Mouse (Mus musculus): ENCODE measurements around the gene Plekha1. TPM values are rescaled to one million over a fixed set of nuclear protein-coding genes. Genes with fewer than 3 reads are reported as not detected.

Gene Plekha1
- polyA plus RNA-seq, 1 experiment: 157 TPM

DNA sequence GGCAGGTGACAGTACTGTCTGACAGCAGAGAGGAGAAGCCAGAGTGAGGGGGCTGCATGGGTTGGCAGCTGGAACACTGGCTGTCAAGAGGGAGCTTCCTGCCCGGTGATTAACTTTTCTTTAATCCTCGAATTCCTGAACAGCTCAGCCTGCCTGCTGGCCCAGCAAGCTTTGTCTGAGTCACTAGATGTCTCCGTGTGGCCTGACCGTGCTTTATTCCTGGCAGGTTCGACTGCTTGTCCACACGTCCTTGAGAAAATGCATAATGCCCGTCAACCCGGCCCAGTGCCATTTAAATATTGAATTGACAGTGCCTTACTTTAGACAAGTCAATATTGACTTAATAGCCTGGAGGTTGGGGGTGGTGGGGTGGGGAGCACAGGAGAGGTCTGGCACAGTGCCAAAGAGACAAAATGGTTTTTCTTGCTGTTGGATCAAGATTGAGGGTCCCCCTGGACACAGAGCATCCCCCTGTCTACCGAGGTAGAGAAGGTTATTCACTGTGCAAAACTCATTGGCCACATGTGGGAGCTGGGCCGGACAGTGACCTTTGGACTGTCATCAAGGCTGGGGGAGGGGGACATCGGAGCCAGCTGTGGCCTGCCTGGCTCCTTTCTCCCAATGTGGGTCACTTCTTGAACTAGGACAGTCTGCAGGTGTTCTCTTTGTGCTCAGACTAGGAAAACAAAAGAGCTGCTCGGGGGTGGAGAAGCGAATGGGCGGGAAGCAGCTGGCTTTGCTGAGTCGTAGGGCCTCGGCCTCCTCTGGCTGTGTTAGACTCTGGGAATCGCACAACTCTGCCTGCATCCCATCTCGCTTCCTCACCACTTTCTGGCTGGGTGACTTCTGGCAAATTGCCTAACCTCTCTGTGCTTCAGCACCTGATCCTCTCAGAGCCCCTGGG lies 30.3 kb upstream of the Plekha1 start:
- TF ChIP-seq POLR2A (IDR thresholded peaks at IDR 0.05; ENCODE audit: borderline replicate concordance, extremely low read depth, insufficient read depth, insufficient read length, poor library complexity, severe bottlenecking): no peak
- TF ChIP-seq CTCF (IDR thresholded peaks at IDR 0.05; ENCODE audit: borderline replicate concordance, extremely low read depth, insufficient read depth, insufficient read length): no peak
- peak; percentile 72 for DNase-seq (ENCODE audit: low read depth)

DNA sequence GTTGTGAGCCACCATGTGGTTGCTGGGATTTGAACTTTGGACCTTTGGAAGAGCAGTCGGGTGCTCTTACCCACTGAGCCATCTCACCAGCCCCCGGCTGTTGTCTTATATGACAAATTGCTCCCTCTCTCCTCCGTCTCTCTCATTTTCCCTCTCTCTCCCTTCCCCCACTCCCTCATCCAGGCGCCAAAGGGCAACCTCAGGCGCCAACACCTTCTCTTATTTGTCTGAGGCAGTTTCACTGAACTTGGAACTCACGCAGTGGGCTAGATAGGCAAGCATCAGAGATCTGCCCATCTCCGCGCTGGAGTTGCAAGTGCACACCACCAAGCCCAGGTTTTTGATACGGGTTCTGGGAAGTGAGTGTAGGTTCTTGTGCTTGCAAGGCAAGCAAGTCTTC lies 29.5 kb upstream of the Plekha1 start:
- DNase-seq (ENCODE audit: low read depth): no peak
- no peak for TF ChIP-seq POLR2A (IDR thresholded peaks at IDR 0.05; ENCODE audit: borderline replicate concordance, extremely low read depth, insufficient read depth, insufficient read length, poor library complexity, severe bottlenecking)

DNA sequence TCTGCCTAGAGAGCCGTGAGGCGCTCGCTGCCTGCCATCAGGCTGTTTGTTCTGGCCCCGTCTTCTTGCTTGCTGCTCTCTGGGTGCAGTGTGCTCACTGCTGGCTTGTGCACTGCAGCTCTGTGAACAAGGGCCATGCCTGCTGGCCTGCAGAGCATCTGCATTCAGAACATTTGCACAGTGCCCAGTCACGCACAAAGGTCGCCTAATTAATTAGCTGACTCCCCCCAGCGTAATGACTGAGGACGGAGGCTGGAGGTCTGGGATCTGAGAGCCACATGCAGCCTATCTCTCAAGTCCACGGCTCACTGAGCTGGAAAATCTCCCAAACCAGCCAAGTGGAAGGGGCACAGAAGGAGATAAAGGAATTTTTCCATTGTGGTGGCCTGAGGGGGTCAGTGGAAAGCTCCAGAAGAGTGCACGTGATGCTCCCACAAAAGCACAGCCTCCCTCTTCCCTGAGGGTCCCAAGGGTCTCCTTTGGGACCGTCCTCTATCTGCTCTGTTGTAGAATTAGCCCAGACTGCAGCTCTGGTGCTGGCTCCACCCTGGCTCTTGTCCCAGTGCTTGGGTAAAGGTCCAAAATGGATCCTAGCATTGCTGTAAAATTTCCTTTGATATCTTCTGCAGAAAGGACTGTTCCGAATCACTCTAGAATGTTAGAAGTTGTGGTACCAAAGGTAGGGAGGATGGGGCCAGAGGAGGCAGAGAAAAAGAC lies 27.5 kb upstream of the Plekha1 start:
- DNase-seq (ENCODE audit: low read depth): peak; percentile 92
- TF ChIP-seq CTCF (IDR thresholded peaks at IDR 0.05; ENCODE audit: borderline replicate concordance, extremely low read depth, insufficient read depth, insufficient read length) (no peak), POLR2A (IDR thresholded peaks at IDR 0.05; ENCODE audit: borderline replicate concordance, extremely low read depth, insufficient read depth, insufficient read length, poor library complexity, severe bottlenecking) (no peak)

DNA sequence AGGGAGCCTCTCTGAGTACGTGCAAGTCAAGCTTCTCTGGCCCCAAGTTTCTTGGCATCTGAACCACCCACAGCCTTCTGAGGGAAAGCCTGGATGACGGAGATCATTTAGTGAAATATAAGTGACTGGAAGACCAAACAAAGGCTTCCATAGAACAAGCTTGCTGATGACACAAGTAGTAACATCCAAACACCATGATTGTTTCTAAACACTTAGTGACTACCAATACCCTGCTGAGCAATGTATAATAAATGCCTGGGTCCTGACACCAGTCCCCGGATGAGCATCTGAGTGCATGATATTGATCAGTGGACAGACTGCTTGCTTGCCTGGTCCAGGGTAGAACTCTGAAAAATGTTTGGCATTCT lies 26.9 kb upstream of the Plekha1 start:
- DNase-seq (ENCODE audit: low read depth): no peak
- TF ChIP-seq CTCF (IDR thresholded peaks at IDR 0.05; ENCODE audit: borderline replicate concordance, extremely low read depth, insufficient read depth, insufficient read length): no peak
- TF ChIP-seq POLR2A (IDR thresholded peaks at IDR 0.05; ENCODE audit: borderline replicate concordance, extremely low read depth, insufficient read depth, insufficient read length, poor library complexity, severe bottlenecking): no peak

DNA sequence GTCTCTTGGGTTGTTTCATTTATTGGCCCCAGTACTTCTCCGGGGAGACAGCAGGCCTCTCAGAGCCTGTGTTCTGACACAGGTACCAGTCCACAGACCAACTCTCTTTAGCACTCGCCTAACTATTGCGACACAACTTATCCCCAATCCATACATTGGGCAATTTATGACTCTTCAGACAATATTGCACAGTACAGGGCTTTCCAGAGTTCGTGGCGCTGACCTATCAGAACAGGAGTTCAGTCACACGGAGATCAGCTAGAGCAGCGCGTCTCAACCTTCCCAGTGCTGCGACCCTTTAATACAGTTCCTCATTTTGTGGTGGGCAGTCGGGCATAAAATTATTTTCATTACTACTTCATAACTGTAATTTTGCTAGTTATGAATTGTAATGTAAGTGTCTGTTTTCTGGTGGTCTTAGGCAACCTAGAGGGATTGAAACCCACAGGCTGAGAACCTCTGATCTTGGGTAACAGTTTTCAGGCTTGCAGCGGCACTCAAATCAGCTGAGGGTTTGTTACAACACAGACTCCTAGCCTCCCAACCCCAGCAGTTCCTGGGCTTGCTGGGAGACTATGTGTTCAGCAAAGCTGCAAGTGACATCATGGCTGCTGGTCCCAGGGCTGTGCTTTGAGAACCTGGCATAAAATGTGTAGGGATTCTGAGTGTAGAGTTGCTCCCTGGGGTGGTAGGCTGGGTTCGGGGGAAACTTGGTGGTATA lies 26.0 kb upstream of the Plekha1 start:
- no peak for DNase-seq (ENCODE audit: low read depth)
- TF ChIP-seq CTCF (IDR thresholded peaks at IDR 0.05; ENCODE audit: borderline replicate concordance, extremely low read depth, insufficient read depth, insufficient read length): no peak
- TF ChIP-seq POLR2A (IDR thresholded peaks at IDR 0.05; ENCODE audit: borderline replicate concordance, extremely low read depth, insufficient read depth, insufficient read length, poor library complexity, severe bottlenecking): no peak

DNA sequence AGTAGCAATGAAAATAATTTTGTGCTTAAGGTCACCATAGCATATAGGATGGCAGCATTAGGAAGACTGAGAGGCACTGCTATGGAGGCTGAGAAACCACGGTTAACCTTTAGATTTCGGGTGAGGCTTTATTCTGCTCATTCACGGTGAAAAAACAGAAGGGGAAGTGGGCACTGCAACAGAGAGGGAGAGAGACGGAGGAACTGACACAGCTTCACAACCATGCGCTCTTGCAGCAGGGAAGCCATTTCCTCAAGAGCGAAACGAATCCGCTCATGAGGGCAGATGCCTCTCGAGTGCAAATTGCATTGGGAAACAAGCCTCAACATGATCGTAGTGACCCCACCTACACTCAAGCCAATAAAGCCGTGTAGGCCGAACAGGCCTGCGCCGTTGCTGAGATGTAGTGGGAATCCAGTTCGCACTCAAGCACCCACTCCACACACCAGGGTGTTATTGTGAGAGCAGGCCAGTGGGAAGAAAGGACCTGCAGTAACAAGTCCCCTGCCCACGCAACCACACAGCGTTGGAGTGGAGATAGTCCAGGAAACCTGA lies 18.3 kb upstream of the Plekha1 start:
- DNase-seq (ENCODE audit: low read depth): no peak

DNA sequence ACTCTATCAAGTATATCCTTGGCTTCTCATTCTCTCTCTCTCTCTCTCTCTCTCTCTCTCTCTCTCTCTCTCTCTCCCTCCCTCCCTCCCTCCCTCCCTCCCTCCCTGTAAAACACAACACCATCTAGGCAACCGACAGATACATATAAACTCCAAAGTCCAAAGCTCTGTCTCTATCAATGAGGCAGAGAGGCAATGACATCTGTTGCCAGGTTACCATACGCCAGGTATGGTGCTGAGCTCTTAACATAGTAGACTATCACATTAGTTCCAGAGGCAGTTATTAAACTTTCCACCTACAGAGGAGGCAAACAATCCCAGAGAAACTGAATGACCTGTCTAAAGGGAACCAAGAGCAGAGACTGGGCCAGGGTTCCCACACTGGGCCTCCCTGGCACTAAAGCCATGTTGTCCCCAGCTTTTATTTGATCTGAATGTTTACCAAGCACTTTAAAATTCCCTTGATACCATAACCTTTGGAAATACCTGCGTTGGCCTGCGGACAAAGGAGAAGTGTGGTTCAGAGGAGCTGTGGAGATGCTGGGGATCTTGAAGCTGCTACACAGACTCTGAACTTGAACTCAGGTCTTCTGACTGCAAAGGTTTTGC lies 10.8 kb upstream of the Plekha1 start:
- DNase-seq (ENCODE audit: low read depth): no peak
- no peak for TF ChIP-seq CTCF (IDR thresholded peaks at IDR 0.05; ENCODE audit: borderline replicate concordance, extremely low read depth, insufficient read depth, insufficient read length)
- no peak for TF ChIP-seq POLR2A (IDR thresholded peaks at IDR 0.05; ENCODE audit: borderline replicate concordance, extremely low read depth, insufficient read depth, insufficient read length, poor library complexity, severe bottlenecking)

More for the DNA sequence above, 18.3 kb upstream of the Plekha1 start:
- TF ChIP-seq CTCF (IDR thresholded peaks at IDR 0.05; ENCODE audit: borderline replicate concordance, extremely low read depth, insufficient read depth, insufficient read length) (no peak), POLR2A (IDR thresholded peaks at IDR 0.05; ENCODE audit: borderline replicate concordance, extremely low read depth, insufficient read depth, insufficient read length, poor library complexity, severe bottlenecking) (no peak)

DNA sequence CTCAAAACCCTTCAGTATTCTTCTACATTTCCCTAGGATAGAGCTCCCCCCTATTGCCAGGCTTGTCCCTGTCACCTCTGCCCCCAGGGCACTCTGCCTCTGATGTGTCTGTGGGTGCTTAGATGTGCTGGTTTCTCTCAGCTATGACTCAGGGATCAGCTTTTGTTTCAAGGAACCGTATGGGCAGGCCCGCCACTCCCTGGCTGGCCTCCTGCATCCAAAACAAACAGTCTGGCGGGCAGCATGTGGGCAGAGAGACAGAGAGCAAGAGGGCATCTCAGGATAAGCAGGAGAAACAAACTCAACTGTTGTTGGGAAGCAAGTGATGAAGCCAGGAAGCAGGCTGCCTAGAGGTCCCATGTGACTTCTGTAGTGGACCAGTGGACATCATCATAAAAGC lies 9.9 kb upstream of the Plekha1 start:
- no peak for DNase-seq (ENCODE audit: low read depth)
- TF ChIP-seq POLR2A (IDR thresholded peaks at IDR 0.05; ENCODE audit: borderline replicate concordance, extremely low read depth, insufficient read depth, insufficient read length, poor library complexity, severe bottlenecking) (no peak), CTCF (IDR thresholded peaks at IDR 0.05; ENCODE audit: borderline replicate concordance, extremely low read depth, insufficient read depth, insufficient read length) (no peak)

DNA sequence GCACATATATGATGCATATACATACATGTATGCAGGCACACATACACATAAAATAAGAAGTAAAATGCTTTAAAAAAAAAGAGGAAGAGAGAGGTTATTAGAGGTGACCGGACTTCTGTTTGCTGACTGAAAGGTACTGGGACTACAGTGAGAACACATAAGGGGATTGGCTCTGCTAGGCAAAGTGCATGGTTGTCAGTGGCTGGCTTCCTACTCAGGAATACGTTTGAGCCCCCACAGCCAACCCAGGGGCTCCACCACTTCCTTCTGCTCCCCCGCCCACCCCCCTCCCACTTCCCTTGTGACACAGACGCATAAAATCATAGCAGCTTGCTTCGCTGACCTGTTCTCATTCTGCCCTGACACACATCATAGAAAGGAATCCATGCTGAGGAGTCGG lies 7.6 kb upstream of the Plekha1 start:
- no peak for DNase-seq (ENCODE audit: low read depth)
- TF ChIP-seq CTCF (IDR thresholded peaks at IDR 0.05; ENCODE audit: borderline replicate concordance, extremely low read depth, insufficient read depth, insufficient read length) (no peak), POLR2A (IDR thresholded peaks at IDR 0.05; ENCODE audit: borderline replicate concordance, extremely low read depth, insufficient read depth, insufficient read length, poor library complexity, severe bottlenecking) (no peak)

DNA sequence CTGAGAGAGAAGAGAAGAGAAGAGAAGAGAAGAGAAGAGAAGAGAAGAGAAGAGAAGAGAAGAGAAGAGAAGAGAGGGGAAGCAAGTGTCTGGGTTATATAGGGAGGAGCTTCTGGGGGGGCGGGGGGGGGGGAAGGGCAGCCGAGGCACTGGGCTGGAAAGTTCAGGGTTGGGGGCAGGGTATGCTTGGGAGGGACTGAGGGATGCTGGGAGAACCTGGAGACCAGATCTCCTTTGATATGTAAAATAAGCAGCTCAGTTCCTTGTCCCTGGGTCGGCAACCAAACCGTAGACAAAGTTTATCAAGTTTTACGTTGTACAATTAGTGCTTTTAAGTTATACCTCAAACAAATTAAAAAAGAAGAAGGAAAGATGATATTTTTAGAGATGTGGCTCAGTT lies 5.6 kb upstream of the Plekha1 start:
- TF ChIP-seq POLR2A (IDR thresholded peaks at IDR 0.05; ENCODE audit: borderline replicate concordance, extremely low read depth, insufficient read depth, insufficient read length, poor library complexity, severe bottlenecking) (no peak), CTCF (IDR thresholded peaks at IDR 0.05; ENCODE audit: borderline replicate concordance, extremely low read depth, insufficient read depth, insufficient read length) (no peak)

DNA sequence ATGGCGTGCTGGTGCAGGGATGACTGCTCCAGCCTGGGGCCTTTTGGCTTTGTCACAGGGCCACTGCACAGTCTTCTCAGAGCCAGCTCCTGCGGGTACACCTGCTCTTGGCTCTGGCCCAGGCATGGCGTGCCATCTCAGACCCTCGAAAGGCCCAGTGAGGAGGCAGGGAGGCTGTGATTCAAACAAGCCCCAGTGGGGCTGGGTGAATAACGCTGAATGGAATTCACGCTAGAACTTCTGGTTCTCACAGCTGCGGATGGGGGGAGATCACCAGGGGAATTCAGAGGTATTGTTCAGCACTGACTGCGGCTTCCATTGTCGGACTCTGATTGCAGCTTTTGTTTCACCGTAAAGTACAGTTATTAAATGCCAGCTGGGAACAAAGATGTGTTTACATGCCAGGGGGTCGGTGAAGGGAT lies 4.8 kb upstream of the Plekha1 start:
- peak; percentile 72 for DNase-seq (ENCODE audit: low read depth)
- TF ChIP-seq POLR2A (IDR thresholded peaks at IDR 0.05; ENCODE audit: borderline replicate concordance, extremely low read depth, insufficient read depth, insufficient read length, poor library complexity, severe bottlenecking) (no peak), CTCF (IDR thresholded peaks at IDR 0.05; ENCODE audit: borderline replicate concordance, extremely low read depth, insufficient read depth, insufficient read length) (no peak)

More for the DNA sequence above, 5.6 kb upstream of the Plekha1 start:
- DNase-seq (ENCODE audit: low read depth): no peak
